Mouse (Mus musculus): ENCODE data around the gene Vtcn1.

DNA sequence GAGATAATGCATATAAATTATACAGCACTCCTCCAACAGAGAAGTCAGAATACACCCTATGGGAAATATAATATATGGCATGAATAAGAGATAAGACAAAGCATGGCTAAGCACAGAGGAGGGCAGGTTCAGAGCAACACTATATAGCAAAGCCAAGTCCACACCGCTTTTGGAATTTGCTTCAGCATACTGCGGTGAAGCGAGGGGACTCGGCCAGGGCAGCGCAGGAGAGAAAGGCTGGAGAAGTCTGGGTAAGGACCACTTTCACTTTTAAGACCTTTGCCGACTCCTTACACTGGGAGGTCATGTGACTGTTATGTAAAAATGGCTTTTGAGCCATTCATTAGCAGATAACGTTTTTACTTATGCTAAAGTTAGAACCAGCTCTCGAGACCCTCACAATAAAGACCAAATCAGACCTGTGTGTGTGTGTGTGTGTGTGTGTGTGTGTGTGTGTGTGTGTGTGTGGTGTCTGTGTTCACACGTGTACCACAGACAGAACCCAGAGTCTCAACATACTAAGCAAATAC, 95.4 kb downstream of the Vtcn1 start:
- no peak for TF ChIP-seq CTCF (IDR thresholded peaks at IDR 0.05; ENCODE audit: low read depth)
- no peak for TF ChIP-seq EP300 (IDR thresholded peaks at IDR 0.05; ENCODE audit: low read depth)
